Mouse (Mus musculus): ENCODE measurements around the gene Fkbp9. TPM values are rescaled to one million over a fixed set of nuclear protein-coding genes. Genes with fewer than 3 reads are reported as not detected.

Gene Fkbp9
- polyA plus RNA-seq, 1 experiment, result 19.7 TPM

DNA sequence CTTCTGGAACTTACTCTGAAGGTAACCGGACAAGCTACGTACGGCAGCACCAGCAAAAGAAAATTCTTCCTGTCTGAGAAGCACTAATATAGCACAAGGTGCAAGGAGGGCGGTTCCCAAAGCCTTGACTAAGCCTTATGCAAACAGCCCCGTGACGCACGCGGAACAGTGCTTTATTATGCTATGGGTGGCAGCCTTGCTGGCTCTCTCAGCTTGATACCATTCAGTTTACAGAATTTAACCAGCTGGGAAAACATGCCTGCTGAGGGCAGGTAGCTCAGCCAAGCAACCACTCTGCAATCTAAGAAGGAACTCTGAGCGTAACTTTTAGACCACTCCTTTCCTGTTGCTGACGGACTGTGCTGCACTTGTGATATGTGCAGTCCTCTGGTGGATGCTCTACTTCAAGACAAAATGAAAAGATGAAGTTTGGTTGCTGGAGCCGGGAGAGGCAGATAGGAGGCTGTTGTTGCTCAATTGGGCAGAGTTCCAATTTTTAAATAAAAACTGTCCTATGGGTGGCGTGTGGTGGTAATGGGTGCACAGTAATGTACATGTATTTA, 70.0 kb downstream of the Fkbp9 start:
- Histone ChIP-seq H3K27me3 (ENCODE audit: control insufficient read depth, insufficient read depth, low read length) (no peaks in the 10 kb centered on the region), H3K4me3 (replicated peaks; ENCODE audit: insufficient read depth, low read depth, low read length) (peak overlapping the region; percentile 12), H3K27ac (ENCODE audit: insufficient read depth, low read length) (0 out of 2 replicates have a peak overlapping the region, but pooled peaks have one; percentile 46), H3K4me1 (ENCODE audit: control insufficient read depth, insufficient read depth, low read length) (peaks cover 12% of the 10 kb centered on the region)
- 40% methylated on average over 12 of the region's 12 CpGs for WGBS
- TF ChIP-seq POLR2A (IDR thresholded peaks at IDR 0.05; ENCODE audit: borderline replicate concordance, insufficient read depth, low read length) (no peak), CTCF (IDR thresholded peaks at IDR 0.05; ENCODE audit: borderline replicate concordance, insufficient read depth, low read depth, low read length) (no peak)
- peak; percentile 10 to 22 for DNase-seq

DNA sequence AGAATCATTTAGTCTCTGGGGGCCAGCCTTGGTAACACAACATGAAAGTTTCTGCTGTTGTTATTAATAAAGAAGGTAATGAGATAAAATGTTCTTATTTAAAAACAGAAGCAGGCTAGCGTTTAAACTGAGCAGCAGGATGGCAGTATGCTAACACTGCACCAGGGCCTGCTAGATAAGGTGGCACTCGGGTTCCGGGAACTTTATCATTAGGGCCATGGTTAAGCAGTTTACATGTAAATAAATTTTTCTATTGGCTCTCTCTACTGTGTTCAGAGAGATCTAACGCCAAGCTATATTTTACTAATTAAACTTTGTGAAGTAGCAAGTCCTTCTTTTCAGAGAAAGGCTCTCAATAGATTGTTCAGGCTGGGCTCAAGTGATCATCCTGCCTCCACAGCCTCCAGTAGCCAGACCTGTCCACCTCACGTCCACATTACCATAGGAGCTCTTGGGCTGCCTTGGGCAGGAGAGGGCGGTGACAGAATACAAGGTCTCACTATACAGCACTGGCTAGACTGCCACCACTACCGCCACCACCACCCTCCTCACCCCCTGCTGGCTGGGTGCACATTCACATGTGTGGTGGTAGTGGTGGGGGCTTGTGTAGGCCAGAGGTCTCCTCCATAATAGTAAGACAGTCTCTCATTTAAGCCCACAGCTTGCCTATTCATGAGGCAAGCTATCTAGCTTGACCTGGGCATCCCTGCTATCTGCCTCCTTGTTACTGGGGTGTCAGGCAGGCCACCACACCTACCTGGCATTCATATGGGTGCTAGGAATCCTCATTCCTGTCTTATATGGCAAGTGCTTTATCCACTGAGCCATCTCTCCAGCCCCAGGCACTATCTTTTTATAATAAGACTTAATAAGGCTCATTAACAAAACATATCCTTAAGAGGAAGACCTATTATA, 71.0 kb downstream of the Fkbp9 start:
- Histone ChIP-seq H3K27ac (ENCODE audit: insufficient read depth, low read length) (no peak overlapping the region), H3K4me1 (ENCODE audit: control insufficient read depth, insufficient read depth, low read length) (peaks cover 12% of the 10 kb centered on the region), H3K27me3 (ENCODE audit: control insufficient read depth, insufficient read depth, low read length) (no peaks in the 10 kb centered on the region), H3K4me3 (replicated peaks; ENCODE audit: insufficient read depth, low read depth, low read length) (no peak overlapping the region)
- no peak for DNase-seq
- 89% methylated on average over 7 of the region's 7 CpGs for WGBS
- TF ChIP-seq POLR2A (IDR thresholded peaks at IDR 0.05; ENCODE audit: borderline replicate concordance, insufficient read depth, low read length), result no peak

DNA sequence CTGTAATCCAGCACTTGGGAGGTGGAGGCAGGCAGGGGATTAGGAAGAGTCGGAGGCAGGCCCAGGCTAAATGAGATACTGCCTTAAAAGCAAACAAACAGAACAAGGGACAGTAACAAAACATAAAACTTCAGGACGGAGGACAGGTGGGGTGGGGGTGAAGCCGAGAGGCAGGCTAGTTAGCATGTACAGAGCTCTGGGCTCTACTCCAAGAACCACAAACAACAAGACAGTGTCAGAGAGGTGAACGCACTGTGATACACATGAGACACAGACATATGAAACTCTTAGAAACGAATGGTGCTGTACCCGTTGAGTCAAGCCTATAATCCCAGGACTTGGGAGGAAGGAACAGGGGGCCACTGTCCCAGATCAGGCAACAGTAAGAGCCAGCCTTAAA, 72.0 kb downstream of the Fkbp9 start:
- no peak overlapping the region for H3K27ac ChIP-seq (ENCODE audit: insufficient read depth, low read length)
- 38% methylated on average over 6 of the region's 6 CpGs for WGBS
- no peak overlapping the region for H3K4me3 ChIP-seq (replicated peaks; ENCODE audit: insufficient read depth, low read depth, low read length)
- no peak for TF ChIP-seq POLR2A (IDR thresholded peaks at IDR 0.05; ENCODE audit: borderline replicate concordance, insufficient read depth, low read length)
- TF ChIP-seq CTCF (IDR thresholded peaks at IDR 0.05; ENCODE audit: borderline replicate concordance, insufficient read depth, low read depth, low read length), result no peak
- peaks cover 12% of the 10 kb centered on the region for H3K4me1 ChIP-seq (ENCODE audit: control insufficient read depth, insufficient read depth, low read length)
- DNase-seq, result no peak
- H3K27me3 ChIP-seq (ENCODE audit: control insufficient read depth, insufficient read depth, low read length), result no peaks in the 10 kb centered on the region

DNA sequence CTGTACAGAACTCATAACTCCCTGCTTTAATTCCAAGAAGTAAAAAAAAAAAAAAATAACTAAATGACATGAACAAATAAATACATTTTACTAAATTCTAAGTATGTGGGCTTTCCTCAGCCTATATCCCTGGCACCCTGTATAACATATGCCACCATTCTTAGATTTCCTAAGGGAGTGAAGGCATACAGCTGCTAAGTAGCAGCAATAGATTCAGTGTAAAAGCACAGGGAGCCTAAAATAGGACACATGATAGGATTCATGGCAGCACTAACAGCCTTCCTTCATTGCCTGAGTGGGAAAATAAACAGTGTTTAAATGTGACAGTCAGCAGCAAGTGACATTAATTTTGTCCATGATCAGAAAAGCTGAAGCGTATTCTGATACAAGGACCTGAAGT, 72.5 kb downstream of the Fkbp9 start:
- WGBS, result 79% methylated on average over 1 of the region's 1 CpGs
- H3K27ac ChIP-seq (ENCODE audit: insufficient read depth, low read length), result no peak overlapping the region
- DNase-seq, result no peak
- H3K4me1 ChIP-seq (ENCODE audit: control insufficient read depth, insufficient read depth, low read length), result peaks cover 12% of the 10 kb centered on the region
- no peak overlapping the region for H3K4me3 ChIP-seq (replicated peaks; ENCODE audit: insufficient read depth, low read depth, low read length)
- no peak for TF ChIP-seq CTCF (IDR thresholded peaks at IDR 0.05; ENCODE audit: borderline replicate concordance, insufficient read depth, low read depth, low read length)
- no peak for TF ChIP-seq POLR2A (IDR thresholded peaks at IDR 0.05; ENCODE audit: borderline replicate concordance, insufficient read depth, low read length)
- no peaks in the 10 kb centered on the region for H3K27me3 ChIP-seq (ENCODE audit: control insufficient read depth, insufficient read depth, low read length)

DNA sequence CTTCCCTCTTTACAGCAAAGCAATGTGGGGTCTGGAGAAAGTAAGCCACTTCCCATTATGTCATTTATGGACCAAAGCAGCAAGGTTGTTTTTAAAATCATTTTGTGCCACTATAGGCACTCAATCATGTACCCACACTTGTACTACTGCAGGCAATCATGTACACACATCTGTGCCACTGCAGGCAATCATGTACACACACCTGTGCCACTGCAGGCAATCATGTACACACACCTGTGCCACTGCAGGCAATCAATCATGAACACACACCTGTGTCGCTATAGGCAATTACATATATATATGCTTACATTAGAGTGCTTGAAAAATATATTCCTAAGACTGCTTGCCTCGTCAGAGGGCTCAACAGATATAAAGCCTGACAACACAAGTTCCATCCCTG, 73.1 kb downstream of the Fkbp9 start:
- no peak overlapping the region for H3K4me3 ChIP-seq (replicated peaks; ENCODE audit: insufficient read depth, low read depth, low read length)
- DNase-seq, result no peak
- H3K27me3 ChIP-seq (ENCODE audit: control insufficient read depth, insufficient read depth, low read length), result no peaks in the 10 kb centered on the region
- no peak overlapping the region for H3K27ac ChIP-seq (ENCODE audit: insufficient read depth, low read length)
- H3K4me1 ChIP-seq (ENCODE audit: control insufficient read depth, insufficient read depth, low read length), result peaks cover 12% of the 10 kb centered on the region
- 92% methylated on average over 2 of the region's 2 CpGs for WGBS
- TF ChIP-seq CTCF (IDR thresholded peaks at IDR 0.05; ENCODE audit: borderline replicate concordance, insufficient read depth, low read depth, low read length), result no peak
- TF ChIP-seq POLR2A (IDR thresholded peaks at IDR 0.05; ENCODE audit: borderline replicate concordance, insufficient read depth, low read length), result no peak

DNA sequence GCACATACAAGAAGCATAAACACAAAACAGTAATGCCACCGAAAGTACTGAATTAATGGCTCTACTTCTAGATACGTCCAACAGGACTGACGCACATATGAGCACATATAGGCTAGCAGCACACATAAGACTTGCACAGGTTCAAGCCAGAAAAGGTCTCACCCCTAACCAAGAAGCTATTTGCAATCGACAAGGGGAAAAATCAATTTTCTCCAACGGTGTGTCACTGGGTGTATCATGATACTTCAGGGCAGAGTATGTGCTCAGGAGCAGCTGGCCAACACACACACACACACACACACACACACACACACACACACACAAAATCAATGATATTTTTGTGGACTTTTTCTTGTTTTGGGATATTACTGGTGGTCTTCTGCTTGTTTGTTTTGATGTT, 73.6 kb downstream of the Fkbp9 start:
- peaks cover 12% of the 10 kb centered on the region for H3K4me1 ChIP-seq (ENCODE audit: control insufficient read depth, insufficient read depth, low read length)
- H3K27ac ChIP-seq (ENCODE audit: insufficient read depth, low read length), result no peak overlapping the region
- no peaks in the 10 kb centered on the region for H3K27me3 ChIP-seq (ENCODE audit: control insufficient read depth, insufficient read depth, low read length)
- TF ChIP-seq POLR2A (IDR thresholded peaks at IDR 0.05; ENCODE audit: borderline replicate concordance, insufficient read depth, low read length) (no peak), CTCF (IDR thresholded peaks at IDR 0.05; ENCODE audit: borderline replicate concordance, insufficient read depth, low read depth, low read length) (no peak)
- H3K4me3 ChIP-seq (replicated peaks; ENCODE audit: insufficient read depth, low read depth, low read length), result no peak overlapping the region
- 92% methylated on average over 5 of the region's 5 CpGs for WGBS
- no peak for DNase-seq

DNA sequence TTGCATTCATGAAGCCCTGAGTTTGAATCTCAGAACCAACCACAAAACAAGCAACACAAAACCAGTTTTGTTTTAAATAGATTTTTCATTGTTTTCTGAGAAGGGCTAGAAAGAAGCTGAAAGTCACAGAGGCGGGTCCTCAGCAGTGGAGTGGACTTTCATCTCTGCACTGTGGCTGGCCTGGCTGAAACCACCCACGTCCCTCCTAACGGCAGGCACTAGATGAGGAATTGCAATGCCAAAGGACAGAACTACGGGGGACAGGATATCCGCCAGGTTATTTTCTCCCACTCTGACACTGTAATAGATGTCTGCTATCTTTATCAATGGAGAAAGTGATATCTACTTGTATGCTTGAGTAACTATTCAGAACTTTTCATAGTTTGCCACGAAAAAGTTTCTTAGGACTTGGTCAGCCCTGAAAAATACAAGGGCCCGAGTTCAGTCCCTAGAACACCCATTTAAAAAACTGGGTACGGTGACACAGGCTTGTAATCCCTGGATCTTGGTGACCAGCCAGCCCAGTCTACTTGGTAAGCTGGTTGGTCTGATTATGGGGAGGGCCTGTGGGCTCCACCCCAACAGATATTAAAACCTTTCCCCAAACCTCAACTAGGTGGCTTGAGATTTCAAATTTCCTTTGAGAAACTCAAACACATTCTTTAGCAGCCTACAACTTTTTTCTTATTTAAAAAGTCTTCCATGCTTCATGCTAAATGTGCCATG, 74.4 kb downstream of the Fkbp9 start:
- TF ChIP-seq POLR2A (IDR thresholded peaks at IDR 0.05; ENCODE audit: borderline replicate concordance, insufficient read depth, low read length), result no peak
- TF ChIP-seq CTCF (IDR thresholded peaks at IDR 0.05; ENCODE audit: borderline replicate concordance, insufficient read depth, low read depth, low read length), result no peak
- 54% methylated on average over 8 of the region's 8 CpGs for WGBS
- no peak overlapping the region for H3K4me3 ChIP-seq (replicated peaks; ENCODE audit: insufficient read depth, low read depth, low read length)
- no peaks in the 10 kb centered on the region for H3K27me3 ChIP-seq (ENCODE audit: control insufficient read depth, insufficient read depth, low read length)
- peaks cover 12% of the 10 kb centered on the region for H3K4me1 ChIP-seq (ENCODE audit: control insufficient read depth, insufficient read depth, low read length)
- DNase-seq, result no peak
- H3K27ac ChIP-seq (ENCODE audit: insufficient read depth, low read length), result no peak overlapping the region

Data from cerebellum, adult 2 months (tissue).